Mouse (Mus musculus) frontal cortex, postnatal 36 days (tissue): ENCODE measurements at regions not wholly inside any gene's neighbourhood (a gene's known extent, or its start where the extent isn't known, plus 50 kb on each side); places are given as distances from the start of the nearest gene placed in this dataset.

ENCODE experiments used
- DNase-seq, 2 experiments: peaks; one replicate each; pipeline ENCODE4 v3.0.0; 2022; ENCODE audit warnings: low spot score in 2 of 2

DNA sequence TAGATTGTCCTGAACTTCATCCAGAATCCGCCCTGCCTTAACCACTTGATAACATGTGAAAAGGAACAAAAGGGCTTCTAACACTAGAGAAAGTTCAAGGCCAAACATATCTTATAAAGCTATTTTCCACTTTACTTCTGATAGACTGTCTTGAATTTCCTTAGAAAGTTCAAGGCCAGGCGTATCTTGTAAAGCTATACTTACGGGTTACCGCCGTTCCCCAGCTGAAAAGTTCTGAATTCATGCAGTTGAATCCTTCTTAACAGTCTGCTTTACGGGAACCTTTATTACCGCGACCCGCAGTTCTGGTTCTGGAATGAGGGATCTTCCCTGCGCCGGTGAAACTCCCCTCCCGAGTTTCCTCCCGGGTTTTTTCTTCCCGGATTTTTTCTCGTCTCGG lies 492.0 kb downstream of the Gm21739 start:
- peak; percentile 0 to 3 for DNase-seq
